Mouse (Mus musculus) retina, postnatal 1 day (tissue): Measurements from ENCODE around the gene Acbd6.

Experiments
- DNase-seq: peaks from one replicate; pipeline ENCODE4 v3.0.0-alpha.2; 2012

Gene Acbd6

GRCm38 (mm10) chr1:155560678-155561077 lies 2.8 kb downstream of the Acbd6 start:
- no peak for DNase-seq

GRCm38 (mm10) chr1:155562206-155562605 lies 4.3 kb downstream of the Acbd6 start:
- DNase-seq = no peak

GRCm38 (mm10) chr1:155564741-155565140 lies 6.8 kb downstream of the Acbd6 start:
- peak; percentile 84 for DNase-seq

GRCm38 (mm10) chr1:155568133-155568532 lies 10.2 kb downstream of the Acbd6 start:
- DNase-seq = no peak

- no peak for DNase-seq
Measured at GRCm38 (mm10) chr1:155569340-155569739, 11.4 kb downstream of the Acbd6 start.

- DNase-seq = peak; percentile 76
Measured at GRCm38 (mm10) chr1:155574966-155575673, 17.2 kb downstream of the Acbd6 start.

GRCm38 (mm10) chr1:155576432-155576831 lies 18.5 kb downstream of the Acbd6 start:
- DNase-seq = peak; percentile 85

GRCm38 (mm10) chr1:155577316-155577715 lies 19.4 kb downstream of the Acbd6 start:
- DNase-seq = no peak

- DNase-seq = no peak
Measured at GRCm38 (mm10) chr1:155587961-155588360, 30.0 kb downstream of the Acbd6 start.

- no peak for DNase-seq
Measured at GRCm38 (mm10) chr1:155594141-155594540, 36.2 kb downstream of the Acbd6 start.

GRCm38 (mm10) chr1:155596576-155596975 lies 38.7 kb downstream of the Acbd6 start:
- no peak for DNase-seq

- peak; percentile 20 for DNase-seq
Measured at GRCm38 (mm10) chr1:155604706-155605105, 46.8 kb downstream of the Acbd6 start.

- DNase-seq = peak; percentile 89
Measured at GRCm38 (mm10) chr1:155605391-155606155, 47.7 kb downstream of the Acbd6 start.

GRCm38 (mm10) chr1:155606156-155606531 lies 48.2 kb downstream of the Acbd6 start:
- DNase-seq = no peak

- DNase-seq = no peak
Measured at GRCm38 (mm10) chr1:155608524-155608923, 50.6 kb downstream of the Acbd6 start.

- no peak for DNase-seq
Measured at GRCm38 (mm10) chr1:155614426-155614825, 56.5 kb downstream of the Acbd6 start.

GRCm38 (mm10) chr1:155621075-155621474 lies 63.2 kb downstream of the Acbd6 start:
- no peak for DNase-seq

- DNase-seq = no peak
Measured at GRCm38 (mm10) chr1:155623192-155623591, 65.3 kb downstream of the Acbd6 start.

GRCm38 (mm10) chr1:155627746-155628145 lies 69.8 kb downstream of the Acbd6 start:
- DNase-seq = no peak

GRCm38 (mm10) chr1:155636648-155637047 lies 78.7 kb downstream of the Acbd6 start:
- DNase-seq = no peak

GRCm38 (mm10) chr1:155645816-155646215 lies 87.9 kb downstream of the Acbd6 start:
- no peak for DNase-seq

GRCm38 (mm10) chr1:155646345-155647307 lies 88.7 kb downstream of the Acbd6 start:
- DNase-seq = peak; percentile 66
